ENCODE assay signal across 8 mouse cellular contexts in genomic region chr4:108360136-108361055, GRCm38 (mm10). TPM values are rescaled to one million over a fixed set of nuclear protein-coding genes. Genes with fewer than 3 reads are reported as not detected.
DNase-seq lines count a peak whose midpoint lies in the region; ATAC-seq and TF ChIP-seq lines count a peak whose summit lies in the region.

No protein-coding gene starts in this region.

- no peaks in the 10 kb centered on the region for H3K9me3 ChIP-seq in kidney, embryonic 16.5 days (ENCODE audit: low read length)
- no peaks in the 10 kb centered on the region for H3K9me3 ChIP-seq in embryonic facial prominence, embryonic 15.5 days (replicated peaks)

- WGBS in kidney, embryonic 16.5 days, result 6% methylated on average over 28 of the region's 28 CpGs
- WGBS in embryonic facial prominence, embryonic 15.5 days, result 5% methylated on average over 28 of the region's 28 CpGs

- no peak for DNase-seq in kidney, adult 8-10 months
- peak; percentile 80 to 82 for DNase-seq in heart, postnatal 10 days
- DNase-seq in left cerebral cortex, adult 2 months (ENCODE audit: extremely low spot score in 1 of 2, low spot score in 2 of 2), result peak; percentile 29 to 49
- peak; percentile 58 to 67 for DNase-seq in lung, postnatal 4 days
- peak; percentile 15 to 29 for DNase-seq in right cerebral cortex, postnatal 36 days (ENCODE audit: low spot score in 2 of 2)

- H3K4me1 ChIP-seq in kidney, embryonic 16.5 days (ENCODE audit: insufficient read depth, low read length), result peaks cover 52% of the 10 kb centered on the region
- peaks cover 53% of the 10 kb centered on the region for H3K4me1 ChIP-seq in embryonic facial prominence, embryonic 15.5 days

- ATAC-seq in kidney, embryonic 16.5 days (ENCODE audit: low FRiP score, low TSS enrichment), result peak; percentile 14; the same call in 1 of the 2 replicates
- ATAC-seq in embryonic facial prominence, embryonic 15.5 days (ENCODE audit: insufficient number of reproducible peaks, low FRiP score, low TSS enrichment, low read depth), result 0 out of 2 replicates have a peak, but pooled peaks have one; percentile 56
- no peak for ATAC-seq in monocyte, adult 5-6 weeks (replicated peaks; ENCODE audit: insufficient number of reproducible peaks, low FRiP score, low TSS enrichment, poor library complexity, severe bottlenecking)

- peak overlapping the region; percentile 26 for H3K4me3 ChIP-seq in kidney, embryonic 16.5 days (ENCODE audit: low read length)
- H3K4me3 ChIP-seq in embryonic facial prominence, embryonic 15.5 days (replicated peaks), result peak overlapping the region; percentile 31
- H3K4me3 ChIP-seq in left cerebral cortex, adult 2 months, result peak overlapping the region; percentile 27

- peak overlapping the region; percentile 59 for H3K9ac ChIP-seq in kidney, embryonic 16.5 days (replicated peaks; ENCODE audit: low read length)
- H3K9ac ChIP-seq in embryonic facial prominence, embryonic 15.5 days, result no peak overlapping the region

- H3K36me3 ChIP-seq in kidney, embryonic 16.5 days (ENCODE audit: insufficient read depth, low read length), result no peaks in the 10 kb centered on the region
- no peaks in the 10 kb centered on the region for H3K36me3 ChIP-seq in embryonic facial prominence, embryonic 15.5 days

- peak overlapping the region; percentile 77 for H3K27ac ChIP-seq in kidney, embryonic 16.5 days (ENCODE audit: low read length)
- H3K27ac ChIP-seq in embryonic facial prominence, embryonic 15.5 days (replicated peaks), result peak overlapping the region; percentile 85
- no peak overlapping the region for H3K27ac ChIP-seq in left cerebral cortex, adult 2 months

- no peaks in the 10 kb centered on the region for H3K27me3 ChIP-seq in kidney, embryonic 16.5 days (ENCODE audit: insufficient read depth, low read length)
- H3K27me3 ChIP-seq in embryonic facial prominence, embryonic 15.5 days, result no peaks in the 10 kb centered on the region

- H3K4me2 ChIP-seq in kidney, embryonic 16.5 days (replicated peaks; ENCODE audit: low read depth, low read length), result peak overlapping the region; percentile 45
- peak overlapping the region; percentile 48 for H3K4me2 ChIP-seq in embryonic facial prominence, embryonic 15.5 days (replicated peaks)

- intact Hi-C loops in heart, postnatal 10 days (cut with DNase I), result no loop called here
- intact Hi-C loops in left cerebral cortex, adult 2 months (cut with DNase I), result no loop called here

- TF ChIP-seq CTCF in left cerebral cortex, adult 2 months (IDR thresholded peaks at IDR 0.05), result no peak

RNA-seq across cellular contexts. Expression of gene Shisal2a, which starts 22.8 kb away (rescaled TPM):
- 0.29 and 1.1 TPM in 2 replicates for polyA plus RNA-seq in kidney, embryonic 16.5 days (2015; fragmentation: Nextera tagmentation; extraction: Ambion mirVana)
- 3.6 and 3.8 TPM in 2 replicates for polyA plus RNA-seq in embryonic facial prominence, embryonic 15.5 days (2015; fragmentation: Nextera tagmentation; extraction: Ambion mirVana)
- not detected for total RNA-seq in heart, postnatal 10 days (2021)
- total RNA-seq in left cerebral cortex, adult 2 months (2021), result not detected
- total RNA-seq in monocyte, adult 5-6 weeks (2017), result not detected in 3 replicates

RNA-seq across cellular contexts. Expression of gene Coa7, which starts 32.5 kb away (rescaled TPM):
- polyA plus RNA-seq in kidney, embryonic 16.5 days (2015; fragmentation: Nextera tagmentation; extraction: Ambion mirVana), result 52.9 and 54.1 TPM in 2 replicates
- polyA plus RNA-seq in embryonic facial prominence, embryonic 15.5 days (2015; fragmentation: Nextera tagmentation; extraction: Ambion mirVana), result 39.9 and 42.9 TPM in 2 replicates
- total RNA-seq in heart, postnatal 10 days (2021), result 10 to 100 TPM; 45.8 to 48.5 TPM
- total RNA-seq in left cerebral cortex, adult 2 months (2021), result 10 to 100 TPM; 24.1 to 28.5 TPM
- total RNA-seq in monocyte, adult 5-6 weeks (2017), result 5.1 to 9.4 TPM (median 8.6 TPM) in 3 replicates

RNA-seq across cellular contexts. Expression of gene Gpx7, which starts 46.4 kb away (rescaled TPM):
- polyA plus RNA-seq in kidney, embryonic 16.5 days (2015; fragmentation: Nextera tagmentation; extraction: Ambion mirVana), result 65.2 and 65.4 TPM in 2 replicates
- polyA plus RNA-seq in embryonic facial prominence, embryonic 15.5 days (2015; fragmentation: Nextera tagmentation; extraction: Ambion mirVana), result 114 and 120 TPM in 2 replicates
- total RNA-seq in heart, postnatal 10 days (2021), result 10 to 100 TPM; 22.3 to 22.6 TPM
- total RNA-seq in left cerebral cortex, adult 2 months (2021), result 1 to 10 TPM; 4.7 to 4.8 TPM
- 0.78 TPM in 1 of 3 replicates, not detected in the others for total RNA-seq in monocyte, adult 5-6 weeks (2017)

RNA-seq across cellular contexts. Expression of gene Zyg11b, which starts 59.5 kb away (rescaled TPM):
- polyA plus RNA-seq in kidney, embryonic 16.5 days (2015; fragmentation: Nextera tagmentation; extraction: Ambion mirVana), result 11.6 and 11.7 TPM in 2 replicates
- polyA plus RNA-seq in embryonic facial prominence, embryonic 15.5 days (2015; fragmentation: Nextera tagmentation; extraction: Ambion mirVana), result 10.7 and 11.5 TPM in 2 replicates
- total RNA-seq in heart, postnatal 10 days (2021), result 10 to 100 TPM; 36.5 to 37.5 TPM
- total RNA-seq in left cerebral cortex, adult 2 months (2021), result 10 to 100 TPM; 96.7 to 98.7 TPM
- total RNA-seq in monocyte, adult 5-6 weeks (2017), result 21.1 to 28.9 TPM (median 23.0 TPM) in 3 replicates

Comparison
In these comparisons a context has a peak if more than half of its experiments do, and no peak if none do; other contexts are left out.
1. DNase-seq: peak in heart, postnatal 10 days (2 of 2), left cerebral cortex, adult 2 months (2 of 2), lung, postnatal 4 days (2 of 2) and right cerebral cortex, postnatal 36 days (2 of 2); none in kidney, adult 8-10 months (0 of 2).
2. RNA of gene Gpx7, which starts 46.4 kb away (total RNA-seq): 22.3 to 22.6 TPM in heart, postnatal 10 days; 4.7 to 4.8 TPM in left cerebral cortex, adult 2 months and 0.78 TPM in monocyte, adult 5-6 weeks; every median in the first group is over 4 times any median in the second.
3. Peak in every context shown above with its lines, with median percentiles within 50 percentile points of each other: H3K4me3 ChIP-seq.